Mouse (Mus musculus): ENCODE measurements around the gene Vegfd. TPM values are rescaled to one million over a fixed set of nuclear protein-coding genes. Genes with fewer than 3 reads are reported as not detected.

Gene Vegfd
- polyA plus RNA-seq, 1 experiment from 2014 or later, result 2.2 TPM

GRCm38 (mm10) chrX:164419955-164420354 lies 46.8 kb downstream of the Vegfd start:
- H3K4me2 ChIP-seq, result peak overlapping the region; percentile 65
- 18% methylated on average over 13 of the region's 13 CpGs for WGBS
- ATAC-seq (ENCODE audit: insufficient number of reproducible peaks, low FRiP score), result peak; percentile 26; the same call in 1 of the 2 replicates
- H3K4me3 ChIP-seq, result peak overlapping the region; percentile 67
- peak overlapping the region; percentile 66; the same call in 1 of the 2 replicates for H3K27ac ChIP-seq (ENCODE audit: poor library complexity, severe bottlenecking)
- 0 out of 2 replicates have a peak, but pooled peaks cover 6% of the 10 kb centered on the region for H3K4me1 ChIP-seq (replicated peaks)
- H3K9me3 ChIP-seq (replicated peaks), result no peaks in the 10 kb centered on the region
- H3K9ac ChIP-seq, result peak overlapping the region; percentile 80
- H3K36me3 ChIP-seq, result peaks cover 8% of the 10 kb centered on the region
- no peaks in the 10 kb centered on the region for H3K27me3 ChIP-seq (replicated peaks)

GRCm38 (mm10) chrX:164420518-164420917 lies 47.3 kb downstream of the Vegfd start:
- peak overlapping the region; percentile 80 for H3K9ac ChIP-seq
- H3K9me3 ChIP-seq (replicated peaks), result no peaks in the 10 kb centered on the region
- peak overlapping the region; percentile 65 for H3K4me2 ChIP-seq
- no peak for ATAC-seq (ENCODE audit: insufficient number of reproducible peaks, low FRiP score)
- H3K27me3 ChIP-seq (replicated peaks), result no peaks in the 10 kb centered on the region
- H3K27ac ChIP-seq (ENCODE audit: poor library complexity, severe bottlenecking), result no peak overlapping the region
- 47% methylated on average over 3 of the region's 3 CpGs for WGBS
- H3K4me3 ChIP-seq, result peak overlapping the region; percentile 67
- peaks cover 8% of the 10 kb centered on the region for H3K36me3 ChIP-seq
- H3K4me1 ChIP-seq (replicated peaks), result 0 out of 2 replicates have a peak, but pooled peaks cover 6% of the 10 kb centered on the region

DNA sequence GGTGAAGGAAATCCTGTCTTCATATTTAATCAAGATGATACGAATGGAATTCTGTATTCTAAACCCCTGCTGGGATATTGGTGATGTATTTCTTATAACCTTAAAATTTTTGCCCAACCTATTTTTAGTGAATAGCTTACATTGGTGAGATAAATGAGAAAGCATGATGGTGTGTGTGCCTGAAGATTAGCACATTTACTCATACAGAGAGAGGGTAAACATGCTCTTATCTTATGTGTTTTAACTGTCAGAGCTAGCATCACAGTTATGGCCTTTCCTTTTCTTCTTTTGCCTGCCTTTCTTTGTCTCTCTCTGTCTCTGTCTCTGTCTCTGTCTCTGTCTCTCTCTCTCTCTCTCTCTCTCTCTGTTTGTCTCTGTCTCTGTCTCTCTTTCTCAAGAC lies 51.6 kb downstream of the Vegfd start:
- H3K27me3 ChIP-seq (replicated peaks), result no peaks in the 10 kb centered on the region
- no peak overlapping the region for H3K4me2 ChIP-seq
- no peaks in the 10 kb centered on the region for H3K9me3 ChIP-seq (replicated peaks)
- no peak overlapping the region for H3K9ac ChIP-seq
- 0 out of 2 replicates have a peak, but pooled peaks cover 6% of the 10 kb centered on the region for H3K4me1 ChIP-seq (replicated peaks)
- no peak overlapping the region for H3K4me3 ChIP-seq
- WGBS, result 84% methylated on average over 1 of the region's 1 CpGs
- peaks cover 17% of the 10 kb centered on the region for H3K36me3 ChIP-seq
- no peak for ATAC-seq (ENCODE audit: insufficient number of reproducible peaks, low FRiP score)
- no peak overlapping the region for H3K27ac ChIP-seq (ENCODE audit: poor library complexity, severe bottlenecking)

DNA sequence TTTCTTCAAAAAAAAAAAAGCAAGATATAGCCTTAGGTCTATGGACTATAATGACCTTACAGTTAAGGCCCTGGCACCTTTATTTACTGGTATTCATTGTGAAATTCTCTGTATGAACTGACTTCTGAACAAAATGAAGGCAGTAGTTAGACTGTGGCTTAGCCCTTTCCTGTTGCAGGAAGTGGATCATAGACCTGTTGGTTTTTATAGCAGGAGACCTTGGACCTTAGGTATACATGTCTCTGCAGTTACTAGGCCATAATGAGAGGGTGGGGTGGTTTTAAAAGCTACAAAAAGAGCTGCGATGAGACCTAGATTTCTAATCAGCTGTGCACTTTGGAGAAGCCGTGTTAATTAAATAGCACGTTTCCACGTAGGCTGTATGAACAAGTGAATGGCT lies 54.1 kb downstream of the Vegfd start:
- WGBS, result 88% methylated on average over 4 of the region's 4 CpGs

DNA sequence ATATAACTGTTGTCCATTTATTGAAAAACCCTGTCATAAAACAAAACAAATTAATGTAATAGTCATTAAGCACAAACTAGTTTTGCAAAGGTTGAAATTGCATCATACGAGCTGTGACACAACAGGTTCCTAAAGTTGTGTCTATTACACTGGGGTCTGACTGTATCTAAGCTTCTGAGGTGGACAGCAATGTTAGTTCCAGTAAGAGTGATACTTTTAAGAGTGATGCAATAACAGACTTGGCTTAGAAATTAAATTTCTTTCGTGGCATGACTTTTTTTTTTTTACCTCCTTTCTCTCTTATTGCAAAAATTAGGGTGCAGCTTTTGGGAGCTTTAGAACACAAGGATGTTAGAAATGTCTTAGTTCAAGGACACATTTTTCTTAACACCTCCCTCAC lies 55.0 kb downstream of the Vegfd start:
- Histone ChIP-seq H3K27me3 (replicated peaks) (no peaks in the 10 kb centered on the region), H3K27ac (ENCODE audit: poor library complexity, severe bottlenecking) (no peak overlapping the region), H3K9me3 (replicated peaks) (no peaks in the 10 kb centered on the region), H3K4me2 (no peak overlapping the region), H3K4me3 (no peak overlapping the region), H3K4me1 (replicated peaks) (no peaks in the 10 kb centered on the region), H3K36me3 (peaks cover 24% of the 10 kb centered on the region), H3K9ac (no peak overlapping the region)
- no peak for ATAC-seq (ENCODE audit: insufficient number of reproducible peaks, low FRiP score)
- 86% methylated on average over 2 of the region's 2 CpGs for WGBS

More for the DNA sequence above, 54.1 kb downstream of the Vegfd start:
- Histone ChIP-seq H3K4me1 (replicated peaks) (no peaks in the 10 kb centered on the region), H3K4me3 (no peak overlapping the region), H3K27ac (ENCODE audit: poor library complexity, severe bottlenecking) (no peak overlapping the region), H3K4me2 (no peak overlapping the region), H3K27me3 (replicated peaks) (no peaks in the 10 kb centered on the region), H3K36me3 (peaks cover 27% of the 10 kb centered on the region), H3K9ac (no peak overlapping the region), H3K9me3 (replicated peaks) (no peaks in the 10 kb centered on the region)
- ATAC-seq (ENCODE audit: insufficient number of reproducible peaks, low FRiP score), result no peak

GRCm38 (mm10) chrX:164430621-164431020 lies 57.4 kb downstream of the Vegfd start:
- Histone ChIP-seq H3K27me3 (replicated peaks) (no peaks in the 10 kb centered on the region), H3K4me1 (replicated peaks) (no peaks in the 10 kb centered on the region), H3K4me2 (no peak overlapping the region), H3K9ac (no peak overlapping the region), H3K4me3 (no peak overlapping the region), H3K36me3 (peaks cover 30% of the 10 kb centered on the region), H3K9me3 (replicated peaks) (0 out of 2 replicates have a peak, but pooled peaks cover 3% of the 10 kb centered on the region), H3K27ac (ENCODE audit: poor library complexity, severe bottlenecking) (no peak overlapping the region)
- ATAC-seq (ENCODE audit: insufficient number of reproducible peaks, low FRiP score), result no peak
- WGBS, result 76% methylated on average over 6 of the region's 6 CpGs

- Histone ChIP-seq H3K27me3 (replicated peaks) (no peaks in the 10 kb centered on the region), H3K4me3 (no peak overlapping the region), H3K4me2 (no peak overlapping the region), H3K9ac (no peak overlapping the region), H3K27ac (ENCODE audit: poor library complexity, severe bottlenecking) (no peak overlapping the region), H3K9me3 (replicated peaks) (0 out of 2 replicates have a peak, but pooled peaks cover 3% of the 10 kb centered on the region), H3K36me3 (peaks cover 30% of the 10 kb centered on the region), H3K4me1 (replicated peaks) (no peaks in the 10 kb centered on the region)
- ATAC-seq (ENCODE audit: insufficient number of reproducible peaks, low FRiP score), result no peak
- WGBS, result 77% methylated on average over 2 of the region's 2 CpGs
Measured at GRCm38 (mm10) chrX:164431133-164431532, 58.0 kb downstream of the Vegfd start.

DNA sequence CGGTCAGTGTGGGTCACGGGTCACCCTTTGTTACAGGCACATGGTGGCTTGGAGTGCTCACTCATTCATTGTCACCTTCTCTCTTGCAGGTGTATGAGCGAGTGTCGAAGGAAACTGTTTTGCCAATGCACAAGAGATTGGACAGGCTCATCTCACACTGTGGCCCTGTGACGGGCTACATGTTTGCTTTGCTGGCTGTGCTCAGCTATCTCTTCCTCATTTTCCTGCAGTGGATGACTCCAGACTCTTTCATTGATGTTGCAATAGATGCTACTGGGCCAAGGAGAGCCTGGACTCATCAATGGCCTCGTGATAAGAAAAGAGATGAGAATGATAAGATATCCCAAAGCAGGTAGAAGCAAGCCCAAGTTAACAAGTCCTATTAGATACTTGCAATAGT lies 58.4 kb downstream of the Vegfd start:
- no peak overlapping the region for H3K9ac ChIP-seq
- no peak for ATAC-seq (ENCODE audit: insufficient number of reproducible peaks, low FRiP score)
- no peak overlapping the region for H3K4me3 ChIP-seq
- no peaks in the 10 kb centered on the region for H3K27me3 ChIP-seq (replicated peaks)
- no peak overlapping the region for H3K27ac ChIP-seq (ENCODE audit: poor library complexity, severe bottlenecking)
- 85% methylated on average over 6 of the region's 6 CpGs for WGBS
- H3K9me3 ChIP-seq (replicated peaks), result 0 out of 2 replicates have a peak, but pooled peaks cover 3% of the 10 kb centered on the region
- H3K4me2 ChIP-seq, result no peak overlapping the region
- no peaks in the 10 kb centered on the region for H3K4me1 ChIP-seq (replicated peaks)
- H3K36me3 ChIP-seq, result peaks cover 30% of the 10 kb centered on the region

DNA sequence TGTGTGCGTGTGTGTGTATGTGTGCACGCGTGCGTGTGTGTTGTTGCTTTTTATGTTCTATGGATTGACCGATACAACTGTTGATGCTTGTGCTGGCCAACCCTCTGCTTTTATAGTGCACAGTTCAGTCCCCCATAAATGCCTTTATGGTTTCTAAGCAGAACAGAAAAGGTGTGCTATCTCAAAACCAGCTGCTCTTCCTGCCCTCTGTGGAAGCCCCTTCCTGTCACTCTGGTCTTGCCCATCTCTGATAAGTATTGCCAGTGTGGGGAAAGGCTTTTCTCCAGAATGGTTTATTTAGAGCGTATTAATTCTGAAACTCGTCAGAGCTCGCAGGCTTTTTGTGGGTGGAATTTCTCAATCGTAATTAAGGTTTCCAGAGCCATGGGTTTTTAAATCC lies 59.5 kb downstream of the Vegfd start:
- ATAC-seq (ENCODE audit: insufficient number of reproducible peaks, low FRiP score), result no peak
- Histone ChIP-seq H3K27me3 (replicated peaks) (no peaks in the 10 kb centered on the region), H3K4me1 (replicated peaks) (no peaks in the 10 kb centered on the region), H3K36me3 (peaks cover 30% of the 10 kb centered on the region), H3K27ac (ENCODE audit: poor library complexity, severe bottlenecking) (no peak overlapping the region), H3K9me3 (replicated peaks) (0 out of 2 replicates have a peak, but pooled peaks cover 3% of the 10 kb centered on the region), H3K4me3 (no peak overlapping the region), H3K9ac (no peak overlapping the region), H3K4me2 (no peak overlapping the region)
- 93% methylated on average over 9 of the region's 9 CpGs for WGBS

- Histone ChIP-seq H3K36me3 (peaks cover 16% of the 10 kb centered on the region), H3K27ac (ENCODE audit: poor library complexity, severe bottlenecking) (no peak within 1 kb of the TSS), H3K9me3 (replicated peaks) (0 out of 2 replicates have a peak, but pooled peaks cover 3% of the 10 kb centered on the region), H3K27me3 (replicated peaks) (no peaks in the 10 kb centered on the region), H3K4me1 (replicated peaks) (0 out of 2 replicates have a peak, but pooled peaks cover 2% of the 10 kb centered on the region), H3K4me3 (no peak within 1 kb of the TSS), H3K4me2 (no peak within 1 kb of the TSS), H3K9ac (no peak within 1 kb of the TSS)
- no peak for ATAC-seq (ENCODE audit: insufficient number of reproducible peaks, low FRiP score)
- WGBS, result 44% methylated on average over 8 of the region's 8 CpGs
Measured at GRCm38 (mm10) chrX:164436709-164437108, 63.5 kb downstream of the Vegfd start, which contains the start of gene Asb11. Gene Asb11, plus strand, starts transcription at chrX:164436994.

DNA sequence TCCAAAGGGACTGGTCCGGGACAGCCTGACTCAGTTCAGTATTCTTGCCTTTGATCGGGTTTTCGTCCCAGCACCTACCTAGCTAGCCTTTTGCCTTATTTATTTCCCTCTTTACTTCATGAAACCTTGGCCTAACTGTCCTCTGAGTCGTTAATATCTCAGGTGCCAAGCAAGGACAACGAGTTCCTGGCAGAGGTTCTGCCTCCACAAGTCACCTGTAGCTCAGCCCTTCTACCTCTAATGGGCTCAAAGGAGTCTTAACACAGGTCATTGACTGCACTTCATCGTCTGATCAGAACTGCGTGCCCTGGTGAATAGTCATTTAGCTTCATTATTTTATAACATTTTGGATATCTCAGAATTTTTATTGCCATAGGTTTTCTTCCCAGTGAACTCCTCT lies 66.3 kb downstream of the Vegfd start:
- Histone ChIP-seq H3K4me1 (replicated peaks) (0 out of 2 replicates have a peak, but pooled peaks cover 5% of the 10 kb centered on the region), H3K9ac (no peak overlapping the region), H3K27me3 (replicated peaks) (no peaks in the 10 kb centered on the region), H3K27ac (ENCODE audit: poor library complexity, severe bottlenecking) (no peak overlapping the region), H3K4me2 (no peak overlapping the region), H3K4me3 (no peak overlapping the region), H3K9me3 (replicated peaks) (0 out of 2 replicates have a peak, but pooled peaks cover 2% of the 10 kb centered on the region), H3K36me3 (peaks cover 2% of the 10 kb centered on the region; the same call in 1 of the 2 replicates)
- no peak for ATAC-seq (ENCODE audit: insufficient number of reproducible peaks, low FRiP score)
- WGBS, result 79% methylated on average over 7 of the region's 7 CpGs

GRCm38 (mm10) chrX:164440140-164440539 lies 67.0 kb downstream of the Vegfd start:
- 0 out of 2 replicates have a peak, but pooled peaks cover 5% of the 10 kb centered on the region for H3K4me1 ChIP-seq (replicated peaks)
- H3K4me3 ChIP-seq, result no peak overlapping the region
- H3K4me2 ChIP-seq, result no peak overlapping the region
- no peaks in the 10 kb centered on the region for H3K27me3 ChIP-seq (replicated peaks)
- no peak overlapping the region for H3K9ac ChIP-seq
- ATAC-seq (ENCODE audit: insufficient number of reproducible peaks, low FRiP score), result no peak
- H3K9me3 ChIP-seq (replicated peaks), result no peaks in the 10 kb centered on the region
- peak overlapping the region; percentile 75 for H3K27ac ChIP-seq (ENCODE audit: poor library complexity, severe bottlenecking)
- no peaks in the 10 kb centered on the region for H3K36me3 ChIP-seq
- 54% methylated on average over 2 of the region's 2 CpGs for WGBS
